Mouse (Mus musculus): ENCODE data around the gene Ldlrad3.

Gene Ldlrad3

GRCm38 (mm10) chr2:101960658-101961057 lies 225.5 kb downstream of the Ldlrad3 start:
- no peak for DNase-seq (ENCODE audit: low spot score)

DNA sequence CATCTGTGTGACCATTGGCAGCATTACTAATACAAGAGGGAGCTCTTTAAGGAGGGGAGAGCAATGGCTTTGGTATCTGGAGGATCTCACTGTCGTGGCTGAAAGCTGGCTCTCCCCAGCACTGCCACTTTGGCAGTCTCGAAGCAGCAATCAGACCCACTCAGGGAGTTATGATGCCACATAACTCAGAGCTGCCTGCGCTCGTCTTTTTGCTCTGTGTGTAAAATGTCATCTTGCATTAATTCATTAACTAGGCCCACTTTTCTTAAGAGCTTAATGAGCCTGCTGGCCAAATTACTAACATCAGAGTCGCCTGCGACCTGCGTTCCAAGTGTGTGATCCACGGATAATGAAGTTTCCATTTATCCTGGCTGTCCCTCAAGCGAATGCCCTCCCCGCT lies 230.1 kb downstream of the Ldlrad3 start:
- no peak for DNase-seq (ENCODE audit: low spot score)

GRCm38 (mm10) chr2:101952951-101953361 lies 233.2 kb downstream of the Ldlrad3 start:
- DNase-seq (ENCODE audit: low spot score), result no peak

DNA sequence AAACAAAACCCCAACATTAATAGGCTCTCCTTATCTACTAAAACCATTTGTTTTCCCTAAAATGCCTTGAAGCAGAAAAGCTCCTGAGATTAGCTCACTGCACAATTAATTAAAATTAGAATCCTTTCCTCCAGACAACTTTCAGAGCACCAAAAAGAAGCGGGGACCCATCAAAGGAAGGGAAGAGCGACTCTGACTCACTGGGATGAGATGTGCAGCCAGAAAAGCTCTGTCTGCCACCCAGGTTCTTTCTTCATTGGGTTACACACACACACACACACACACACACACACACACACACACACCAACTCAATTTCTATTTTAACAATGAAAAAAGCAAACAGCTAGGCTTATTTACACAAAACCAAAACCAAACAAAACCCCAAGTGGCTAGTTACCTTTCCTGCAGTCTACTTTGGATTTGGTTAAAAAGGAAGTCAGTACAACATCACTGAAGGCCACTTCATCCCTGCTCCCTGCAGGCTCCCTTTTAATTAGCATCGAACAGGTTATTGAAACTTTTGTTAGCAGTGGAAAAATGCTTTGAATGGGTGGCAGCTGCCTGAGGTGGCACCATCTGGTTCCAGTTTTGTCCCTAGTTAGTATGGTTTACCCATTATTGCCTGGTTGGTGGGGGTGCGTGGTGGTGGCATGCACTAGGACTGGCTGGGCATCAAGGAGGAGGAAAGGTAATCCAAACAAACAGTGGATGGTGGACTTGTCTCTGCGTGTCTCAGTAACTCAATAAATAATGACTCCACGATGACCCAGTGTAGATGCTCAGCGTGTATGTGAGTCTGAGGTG lies 235.3 kb downstream of the Ldlrad3 start:
- DNase-seq (ENCODE audit: low spot score), result no peak

- no peak for DNase-seq (ENCODE audit: low spot score)
These were observed 251.2 kb downstream of the Ldlrad3 start for GRCm38 (mm10) chr2:101935006-101935405.

GRCm38 (mm10) chr2:101933301-101933700 lies 252.9 kb downstream of the Ldlrad3 start:
- DNase-seq (ENCODE audit: low spot score), result no peak

GRCm38 (mm10) chr2:101932169-101932936 lies 253.8 kb downstream of the Ldlrad3 start:
- DNase-seq (ENCODE audit: low spot score), result no peak

- DNase-seq (ENCODE audit: low spot score), result no peak
These were observed 260.5 kb downstream of the Ldlrad3 start for GRCm38 (mm10) chr2:101925591-101926188.

GRCm38 (mm10) chr2:101925183-101925582 lies 261.0 kb downstream of the Ldlrad3 start:
- DNase-seq (ENCODE audit: low spot score), result no peak

DNA sequence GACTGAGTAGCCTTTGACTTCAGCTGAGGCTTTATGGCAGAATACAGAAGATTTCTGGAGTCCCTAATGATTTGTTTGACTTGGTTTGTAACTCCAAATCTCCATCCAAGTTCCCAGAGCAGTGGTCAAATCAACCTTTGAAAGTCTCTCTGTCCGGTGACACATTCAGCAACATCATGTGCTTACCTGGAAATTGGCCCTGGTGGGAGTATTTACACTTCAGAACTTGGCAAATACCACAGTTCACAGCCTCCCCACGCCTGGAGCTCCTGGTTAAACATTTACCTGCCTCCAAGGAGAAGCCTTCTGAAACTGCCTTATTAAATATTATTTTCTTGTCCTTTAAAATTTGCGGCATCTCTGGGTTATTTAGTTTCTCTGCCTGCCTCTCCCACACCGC lies 263.0 kb downstream of the Ldlrad3 start:
- no peak for DNase-seq (ENCODE audit: low spot score)

GRCm38 (mm10) chr2:101922302-101922701 lies 263.9 kb downstream of the Ldlrad3 start:
- DNase-seq (ENCODE audit: low spot score), result no peak

DNA sequence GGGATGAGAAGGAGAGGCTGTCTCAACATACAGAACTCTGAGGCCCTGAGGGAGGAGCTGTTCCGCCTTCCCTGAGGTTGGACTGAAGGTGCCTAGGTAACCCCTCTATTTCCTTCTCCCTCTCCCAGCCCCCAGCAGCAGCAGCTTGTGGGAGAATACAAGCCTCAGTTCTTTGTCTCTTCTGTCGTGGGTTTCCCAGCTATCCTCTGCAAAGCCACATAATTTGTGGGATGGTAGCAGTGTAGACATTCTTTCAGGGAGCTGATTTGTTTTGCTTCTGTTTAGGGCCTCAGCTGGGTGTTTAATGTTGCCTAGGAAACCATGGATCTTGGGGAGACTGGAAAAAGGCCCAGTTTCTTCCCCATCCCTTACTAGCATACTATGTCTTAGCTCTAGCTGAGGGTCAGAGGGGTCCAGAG lies 266.0 kb downstream of the Ldlrad3 start:
- DNase-seq (ENCODE audit: low spot score), result no peak

GRCm38 (mm10) chr2:101918518-101918917 lies 267.7 kb downstream of the Ldlrad3 start:
- no peak for DNase-seq (ENCODE audit: low spot score)

DNA sequence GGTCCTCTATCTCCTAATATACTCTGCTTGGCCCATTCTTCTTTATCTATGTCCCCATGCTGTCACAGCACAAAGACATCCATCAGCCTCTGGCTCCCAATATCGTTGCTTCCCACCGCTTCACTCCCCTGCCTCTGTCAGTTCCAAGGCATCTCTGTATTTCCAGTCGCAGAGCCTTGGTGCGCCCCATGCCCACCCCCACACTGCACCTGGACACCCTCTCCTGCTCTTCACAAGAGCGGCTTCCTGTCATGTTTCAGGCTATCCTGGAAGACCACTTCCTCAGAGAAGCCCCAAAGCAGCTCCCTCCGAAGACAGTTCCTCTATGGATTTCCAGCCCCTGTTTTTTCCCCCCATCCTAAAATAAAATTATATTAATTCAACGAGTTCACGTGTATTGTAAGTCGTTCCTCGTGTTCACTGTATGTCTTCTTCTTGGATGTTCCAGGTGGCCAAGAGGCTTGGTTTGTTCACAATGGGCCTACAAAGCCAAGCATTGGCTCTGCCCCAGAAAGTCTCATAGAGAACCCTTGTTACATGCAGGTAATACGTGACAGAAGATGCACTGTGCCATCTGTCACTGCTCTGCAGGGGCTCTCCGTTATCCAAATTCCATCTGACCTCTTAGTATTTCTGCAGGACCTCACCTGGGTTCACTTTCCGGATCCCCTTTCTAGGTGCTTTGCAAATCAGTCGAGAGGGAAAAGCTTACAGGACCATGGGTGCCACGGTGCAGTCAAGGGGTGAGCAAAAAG lies 276.7 kb downstream of the Ldlrad3 start:
- DNase-seq (ENCODE audit: low spot score), result no peak

- no peak for DNase-seq (ENCODE audit: low spot score)
These were observed 277.4 kb downstream of the Ldlrad3 start for GRCm38 (mm10) chr2:101908773-101909172.

- no peak for DNase-seq (ENCODE audit: low spot score)
These were observed 278.7 kb downstream of the Ldlrad3 start for GRCm38 (mm10) chr2:101907386-101908022.

GRCm38 (mm10) chr2:101906379-101906690 lies 279.9 kb downstream of the Ldlrad3 start:
- no peak for DNase-seq (ENCODE audit: low spot score)

GRCm38 (mm10) chr2:101905534-101906378 lies 280.4 kb downstream of the Ldlrad3 start:
- DNase-seq (ENCODE audit: low spot score), result peak; percentile 69

DNA sequence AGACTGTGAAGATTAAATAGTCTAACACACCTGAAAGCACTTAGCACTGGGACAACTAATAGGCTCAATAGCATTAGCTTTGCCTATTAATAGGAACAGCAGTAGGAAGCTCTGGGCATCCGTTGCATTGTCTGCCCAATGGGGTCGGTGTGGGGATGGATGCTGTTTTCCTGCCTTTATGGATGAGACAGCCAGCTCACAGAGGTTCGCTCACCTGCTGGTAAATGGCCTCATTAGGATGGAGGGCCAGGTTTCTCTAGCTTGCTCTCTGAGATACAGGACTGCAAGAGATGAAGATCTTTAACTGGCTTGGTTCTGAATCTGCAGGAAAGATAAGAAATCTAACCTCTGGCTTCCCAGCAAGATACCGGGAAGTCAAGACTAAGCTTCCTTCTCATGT lies 284.0 kb downstream of the Ldlrad3 start:
- DNase-seq (ENCODE audit: low spot score), result no peak

Data from urinary bladder, postnatal 25 days (tissue).